Mouse (Mus musculus) urinary bladder, adult 18-20 months (tissue): ENCODE data around the gene Ajap1.

ENCODE experiments used
- DNase-seq, 2 experiments: peaks; one replicate each; pipeline ENCODE4 v3.0.0; 2022; ENCODE audit warnings: low spot score in 2 of 2, mixed read lengths in 2 of 2

The Ajap1 gene

DNA sequence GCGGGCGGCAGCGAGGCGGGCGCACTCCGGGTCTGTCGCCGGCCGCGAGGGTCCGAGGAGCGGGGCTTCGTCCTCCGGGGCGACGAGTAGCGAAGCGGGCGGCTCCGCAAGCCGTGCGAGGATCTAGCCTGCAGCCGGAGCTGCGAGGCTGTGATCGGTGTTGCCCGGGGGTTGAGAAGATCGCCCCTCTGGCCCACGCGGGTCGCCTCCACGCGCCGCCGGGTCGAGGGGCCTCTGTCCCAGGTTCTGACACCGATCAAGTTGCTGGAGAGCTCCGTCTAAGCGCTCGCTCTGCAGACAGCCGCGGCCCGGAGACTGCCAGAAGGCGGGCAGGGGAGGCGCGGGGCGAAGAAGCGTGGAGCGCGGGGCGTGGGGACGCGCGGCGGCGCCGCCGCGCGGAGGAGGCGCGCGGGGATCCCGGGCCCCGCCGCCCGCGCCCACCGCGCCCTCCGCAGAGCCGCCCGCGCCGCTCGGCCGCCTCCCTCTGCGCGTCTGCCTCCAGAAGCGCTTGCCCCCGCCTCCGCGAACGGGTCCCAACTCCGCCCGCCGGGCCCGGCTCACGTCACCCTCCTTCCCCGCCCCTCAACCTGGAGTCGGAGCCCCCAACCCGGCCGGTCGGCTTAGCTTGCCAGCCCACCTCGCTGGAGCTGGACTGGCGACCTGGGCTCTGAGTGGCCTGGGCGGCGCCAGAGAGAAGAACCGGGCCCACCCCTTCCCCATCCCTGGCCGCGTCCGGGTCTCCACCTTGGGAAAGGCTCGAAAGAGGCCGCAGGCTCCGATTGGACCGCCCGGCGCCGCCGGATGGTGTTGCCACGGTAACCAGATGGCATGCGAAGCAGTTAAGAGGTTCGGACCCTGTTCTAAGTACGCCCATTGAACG, at the start of gene Ajap1:
Gene Ajap1, minus strand, starts transcription at position 353 of the 880 bp plus-strand sequence.
- no peak for DNase-seq

- DNase-seq = no peak
Observed at GRCm38 (mm10) chr4:153530536-153530935, 47.9 kb upstream of the Ajap1 start.

- DNase-seq = no peak
Observed at GRCm38 (mm10) chr4:153521601-153522000, 39.0 kb upstream of the Ajap1 start.

DNA sequence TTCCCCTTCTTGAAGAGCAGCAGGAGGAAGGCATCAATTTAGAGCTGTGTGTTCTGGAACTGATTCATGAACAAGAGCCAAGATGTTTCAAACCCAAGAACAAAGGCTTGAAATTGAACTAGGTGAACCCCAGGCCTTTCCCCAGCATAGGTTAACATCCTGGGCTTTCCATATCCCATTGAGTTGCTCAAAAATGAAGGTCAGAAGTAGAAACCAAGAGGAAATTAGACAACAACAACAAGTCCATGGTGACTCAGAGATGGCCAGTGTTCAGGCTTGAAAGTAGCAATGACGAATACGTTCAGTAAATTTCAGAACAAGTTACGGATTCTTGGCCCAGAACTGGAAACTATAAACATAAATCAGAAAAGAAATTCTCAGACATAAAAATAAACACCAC, 37.3 kb upstream of the Ajap1 start:
- DNase-seq = no peak

DNA sequence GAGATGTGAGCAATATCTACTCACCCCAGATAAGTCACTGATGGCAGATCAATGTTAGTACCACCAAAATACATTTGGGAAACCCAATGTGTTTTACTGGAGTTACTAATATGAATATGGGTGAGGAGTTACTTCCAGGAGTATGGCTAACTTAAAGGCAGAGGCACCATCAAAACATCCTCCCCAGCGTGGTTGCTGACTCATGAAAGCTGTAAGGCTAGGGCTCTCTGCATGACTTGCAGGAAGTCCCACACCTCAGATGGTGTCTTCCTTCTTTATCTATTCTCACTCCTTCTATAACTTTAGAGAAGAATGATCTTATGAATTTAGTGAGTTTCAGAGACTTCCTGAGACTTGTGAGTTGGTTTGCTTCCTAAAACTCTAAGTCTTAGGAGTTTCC, 36.7 kb upstream of the Ajap1 start:
- DNase-seq = no peak

DNA sequence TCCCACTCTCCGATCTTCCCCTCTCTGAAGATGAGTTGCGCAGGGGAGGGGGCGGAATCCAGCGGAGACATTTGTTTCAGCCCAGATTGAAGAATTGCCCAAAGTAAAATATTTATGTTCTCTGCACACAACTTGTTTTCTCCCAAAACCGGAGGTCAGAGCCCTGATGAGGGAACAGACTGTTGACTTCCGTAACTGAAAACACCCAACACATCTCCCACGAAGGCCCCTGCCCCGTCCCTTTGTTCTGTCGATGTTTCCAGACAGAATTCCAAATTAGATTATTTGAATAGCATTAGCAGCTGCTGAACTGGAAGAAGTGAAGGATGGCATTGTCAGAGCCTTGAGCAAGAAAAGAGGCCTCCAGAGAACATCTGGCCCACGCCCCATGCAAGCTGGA, 33.2 kb upstream of the Ajap1 start:
- DNase-seq = no peak

- DNase-seq = no peak
Observed at GRCm38 (mm10) chr4:153514071-153514470, 31.5 kb upstream of the Ajap1 start.

- no peak for DNase-seq
Observed at GRCm38 (mm10) chr4:153511530-153511929, 28.9 kb upstream of the Ajap1 start.

GRCm38 (mm10) chr4:153501936-153502335, 19.3 kb upstream of the Ajap1 start:
- no peak for DNase-seq

DNA sequence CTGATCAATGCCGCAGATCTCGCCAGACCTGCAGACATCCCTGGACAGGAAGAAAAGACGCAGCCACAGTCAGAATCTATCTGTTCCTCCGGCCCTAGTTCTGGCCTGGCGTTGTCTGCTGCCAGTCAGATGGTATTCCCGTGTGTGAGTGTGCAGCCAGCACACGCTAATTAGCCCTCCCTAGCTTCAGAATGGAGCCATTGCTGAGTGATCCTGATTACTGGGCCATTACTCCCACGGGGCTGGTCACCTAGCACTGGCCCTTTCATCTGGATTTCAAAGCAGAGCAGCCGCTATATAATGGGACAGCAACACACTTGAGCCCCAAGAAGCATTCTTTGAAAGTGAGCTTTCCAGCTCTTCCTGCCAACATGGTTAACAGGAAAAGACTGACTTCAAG, 9.8 kb upstream of the Ajap1 start:
- no peak for DNase-seq

- DNase-seq = no peak
Observed at GRCm38 (mm10) chr4:153489116-153489515, 6.5 kb upstream of the Ajap1 start.

GRCm38 (mm10) chr4:153485913-153486312, 3.3 kb upstream of the Ajap1 start:
- no peak for DNase-seq

- DNase-seq = peak; percentile 10 to 49
Observed at GRCm38 (mm10) chr4:153484392-153484791, 1.8 kb upstream of the Ajap1 start.

GRCm38 (mm10) chr4:153481361-153482234, 1.0 kb downstream of the Ajap1 start:
- DNase-seq = no peak

DNA sequence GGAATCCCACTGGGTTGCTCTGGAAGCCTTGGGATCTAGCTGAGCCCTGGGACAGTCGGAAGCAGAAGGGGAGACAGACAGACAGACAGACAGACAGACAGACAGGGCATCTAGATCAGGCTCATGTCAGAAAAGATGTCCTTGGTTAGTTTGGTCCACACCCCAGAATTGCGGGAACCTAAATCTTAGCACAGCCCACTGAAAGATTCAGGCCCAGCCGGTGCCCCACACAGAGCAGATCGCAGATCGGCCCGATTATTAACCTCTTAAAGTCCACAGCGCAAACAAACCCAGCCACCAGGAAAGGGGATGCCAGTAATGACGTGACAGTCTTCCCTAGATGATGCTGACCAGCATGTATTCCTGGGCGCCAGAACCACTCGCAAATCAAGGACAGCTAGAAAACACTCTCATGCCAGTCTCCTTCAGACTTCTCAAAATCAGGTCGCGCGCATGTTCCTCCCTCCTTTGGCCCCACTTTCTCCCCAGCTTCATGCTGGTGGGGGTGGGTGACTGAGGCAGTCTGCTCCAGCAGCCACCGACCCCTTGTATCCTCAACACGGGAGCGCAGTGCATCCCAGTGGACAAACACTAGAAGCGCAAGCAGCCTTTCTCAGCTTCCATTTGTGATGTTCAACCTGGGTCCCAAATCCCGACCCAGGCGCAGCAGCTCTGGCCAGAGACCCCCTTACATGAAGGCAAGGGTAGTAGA, 1.9 kb downstream of the Ajap1 start:
- DNase-seq = no peak

DNA sequence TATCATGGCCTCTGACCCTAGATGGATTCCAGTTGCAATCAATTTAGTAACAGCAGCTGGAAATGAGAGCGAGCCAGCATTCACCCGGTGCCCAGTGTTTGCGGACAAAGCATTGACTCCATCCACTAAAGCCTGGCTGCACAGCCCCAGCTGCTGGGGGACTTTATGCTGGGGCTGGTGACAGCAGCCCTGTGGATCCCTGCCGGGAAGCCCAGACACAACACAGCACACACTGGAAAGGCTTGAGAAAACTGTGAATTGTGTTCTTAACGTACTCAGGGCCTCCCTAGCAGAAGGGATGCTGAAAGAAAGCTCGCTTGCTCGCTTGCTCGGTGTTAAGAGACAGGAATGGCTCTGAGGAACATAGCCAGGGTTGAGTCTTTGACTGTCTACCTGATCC, 3.5 kb downstream of the Ajap1 start:
- DNase-seq = no peak

- no peak for DNase-seq
Observed at GRCm38 (mm10) chr4:153473480-153474252, 8.9 kb downstream of the Ajap1 start.

GRCm38 (mm10) chr4:153469712-153470111, 12.9 kb downstream of the Ajap1 start:
- no peak for DNase-seq

GRCm38 (mm10) chr4:153459934-153460333, 22.7 kb downstream of the Ajap1 start:
- DNase-seq = no peak

DNA sequence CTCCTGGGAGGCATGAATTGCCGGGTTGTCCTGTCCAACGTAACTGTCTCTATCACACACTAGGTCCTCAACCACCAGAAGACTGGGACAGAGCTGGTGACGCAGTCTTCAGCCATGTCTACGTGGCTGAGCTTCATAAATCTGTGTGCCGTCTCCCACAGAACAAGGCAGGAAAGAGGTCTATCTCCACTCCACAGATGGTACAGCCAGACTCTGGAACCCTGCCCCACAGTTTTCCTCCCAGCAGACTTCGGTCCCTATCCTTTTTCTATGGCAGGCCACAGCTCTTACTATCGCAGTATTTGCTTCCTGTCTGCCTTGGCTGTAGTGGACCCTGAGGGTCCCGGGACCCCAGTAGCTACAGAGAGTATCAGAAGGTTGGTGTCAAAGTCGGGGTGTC, 23.1 kb downstream of the Ajap1 start:
- DNase-seq = no peak

DNA sequence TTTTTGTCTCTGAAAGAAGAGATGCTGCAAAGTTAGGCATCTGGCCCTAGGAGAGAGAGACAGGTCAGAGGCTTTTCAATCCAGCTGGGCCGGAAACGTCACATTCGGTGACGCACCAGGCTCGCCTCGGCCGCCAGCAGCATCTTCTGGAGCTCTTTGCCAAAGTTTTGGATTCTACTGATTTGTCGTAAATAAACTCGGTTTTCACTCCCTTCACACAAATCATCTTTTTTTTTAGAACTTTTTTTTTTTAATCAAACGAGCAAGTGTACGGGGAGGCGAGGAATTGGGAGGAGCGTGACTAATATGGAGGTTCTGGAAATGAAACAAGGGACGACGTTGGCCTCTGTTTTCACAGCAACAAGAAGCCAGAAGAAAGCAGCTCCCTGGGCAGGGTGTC, 23.8 kb downstream of the Ajap1 start:
- DNase-seq = no peak
